Mouse (Mus musculus) liver, embryonic 16.5 days (tissue): ENCODE results near the gene Ssmem1. TPM values are rescaled to one million over a fixed set of nuclear protein-coding genes. Genes with fewer than 3 reads are reported as not detected.

ENCODE experiments used
- ATAC-seq: fragments of 200-750 bp; cut with Nextera tagmentation; 2 replicates; pipeline ENCODE4 v1.8.0; 2017; ENCODE audit warnings: low read depth, mild to moderate bottlenecking, moderate number of reproducible peaks, moderate library complexity
- H3K27ac ChIP-seq: fragments of 300-500 bp; sonication (generic); 2 replicates; pipeline ENCODE4 v1.5.1; 2014; ENCODE audit warnings: mild to moderate bottlenecking, low read length
- H3K27me3 ChIP-seq: fragments of 300-500 bp; sonication (generic); 2 replicates; pipeline ENCODE4 v1.6.1; 2014; ENCODE audit warnings: low read depth, low read length, mixed read lengths; ENCODE audit not compliant: control insufficient read depth, insufficient read depth
- H3K36me3 ChIP-seq: fragments of 300-500 bp; sonication (generic); 2 replicates; pipeline ENCODE4 v1.6.1; 2014; ENCODE audit warnings: mild to moderate bottlenecking; ENCODE audit not compliant: control insufficient read depth, insufficient read depth
- H3K4me1 ChIP-seq: fragments of 300-500 bp; sonication (generic); 2 replicates; pipeline ENCODE4 v1.6.1; 2014; ENCODE audit warnings: low read depth, low read length, mixed read lengths; ENCODE audit not compliant: control insufficient read depth
- H3K4me2 ChIP-seq: fragments of 300-500 bp; sonication (generic); 2 replicates; pipeline ENCODE4 v1.6.1; 2014; ENCODE audit warnings: low read depth, low read length, mixed read lengths
- H3K4me3 ChIP-seq: fragments of 300-500 bp; sonication (generic); 2 replicates; pipeline ENCODE4 v1.5.1; 2014; ENCODE audit warnings: low read depth, mild to moderate bottlenecking, low read length
- H3K9ac ChIP-seq: fragments of 300-500 bp; sonication (generic); 2 replicates; pipeline ENCODE4 v1.6.1; 2014; ENCODE audit warnings: low read depth, low read length
- H3K9me3 ChIP-seq: fragments of 300-500 bp; sonication (generic); replicated peaks from 2 replicates; pipeline ENCODE4 v1.6.1; 2016; ENCODE audit warnings: low read length; ENCODE audit not compliant: control insufficient read depth
- WGBS: fragments of 180-500 bp; shearing (Covaris S2); extraction: QIAGEN DNeasy Blood & Tissue Kit; methylation state at CpG from one replicate; pipeline ENCODE4 v1.1.7; 2014; ENCODE audit not compliant: insufficient replicate concordance; 5-methylcytosine and 5-hydroxymethylcytosine counted together
- polyA plus RNA-seq: library from polyadenylated mRNA; unstranded; fragments of >200 nt; fragmentation: Nextera tagmentation; extraction: Ambion mirVana; gene quantifications from 2 replicates; pipeline ENCODE4 v1.2.1, GENCODE M21; 2015

The Ssmem1 gene
- polyA plus RNA-seq, 1 experiment from 2014 or later: 0.06 TPM

GRCm38 (mm10) chr6:30554621-30555170 lies 45.0 kb downstream of the Ssmem1 start:
- peaks cover 10% of the 10 kb centered on the region for H3K27me3 ChIP-seq

GRCm38 (mm10) chr6:30556080-30556479 lies 46.4 kb downstream of the Ssmem1 start:
- WGBS: 30% methylated on average over 5 of the region's 9 CpGs
- H3K36me3 ChIP-seq: no peaks in the 10 kb centered on the region
- H3K4me1 ChIP-seq: no peaks in the 10 kb centered on the region
- no peak overlapping the region for H3K4me2 ChIP-seq
- no peak for ATAC-seq
- H3K27ac ChIP-seq: no peak overlapping the region
- H3K9me3 ChIP-seq: no peaks in the 10 kb centered on the region
- H3K27me3 ChIP-seq: peaks cover 3% of the 10 kb centered on the region
- no peak overlapping the region for H3K4me3 ChIP-seq
- H3K9ac ChIP-seq: no peak overlapping the region

More at GRCm38 (mm10) chr6:30554621-30555170, 45.0 kb downstream of the Ssmem1 start:
- Histone ChIP-seq H3K4me1 (no peaks in the 10 kb centered on the region), H3K4me3 (no peak overlapping the region), H3K9me3 (no peaks in the 10 kb centered on the region), H3K9ac (no peak overlapping the region), H3K27ac (no peak overlapping the region), H3K4me2 (no peak overlapping the region), H3K36me3 (no peaks in the 10 kb centered on the region)
- ATAC-seq: no peak
- WGBS: 71% methylated on average over 5 of the region's 5 CpGs

DNA sequence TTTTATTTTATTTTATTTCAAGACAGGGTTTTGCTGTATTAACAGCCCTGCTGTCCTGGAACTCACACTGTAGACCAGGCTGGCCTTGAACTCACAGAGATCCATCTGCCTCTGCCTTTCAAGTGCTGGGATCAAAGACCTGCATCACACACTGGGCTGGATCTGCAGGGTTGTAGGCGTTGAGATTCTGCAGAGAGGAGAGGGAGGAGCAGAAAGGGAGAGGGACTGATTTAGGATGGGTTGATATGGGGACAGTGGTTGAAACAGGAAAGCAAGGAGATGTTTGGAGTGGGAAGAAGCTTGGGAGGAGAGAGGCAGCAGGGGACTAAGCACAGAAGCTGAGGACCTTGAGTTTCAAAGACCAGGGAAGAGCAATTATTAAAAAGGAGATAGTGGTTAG lies 50.1 kb downstream of the Ssmem1 start:
- no peak overlapping the region for H3K27ac ChIP-seq
- 32% methylated on average over 1 of the region's 1 CpGs for WGBS
- H3K36me3 ChIP-seq: no peaks in the 10 kb centered on the region
- H3K9me3 ChIP-seq: no peaks in the 10 kb centered on the region
- H3K9ac ChIP-seq: no peak overlapping the region
- no peak for ATAC-seq
- no peaks in the 10 kb centered on the region for H3K27me3 ChIP-seq
- no peak overlapping the region for H3K4me2 ChIP-seq
- H3K4me1 ChIP-seq: no peaks in the 10 kb centered on the region
- no peak overlapping the region for H3K4me3 ChIP-seq

GRCm38 (mm10) chr6:30562132-30562531 lies 52.5 kb downstream of the Ssmem1 start:
- Histone ChIP-seq H3K4me2 (no peak overlapping the region), H3K4me3 (no peak overlapping the region), H3K27me3 (no peaks in the 10 kb centered on the region), H3K4me1 (no peaks in the 10 kb centered on the region), H3K9ac (no peak overlapping the region), H3K27ac (no peak overlapping the region), H3K36me3 (no peaks in the 10 kb centered on the region), H3K9me3 (no peaks in the 10 kb centered on the region)
- ATAC-seq: no peak
- 44% methylated on average over 4 of the region's 4 CpGs for WGBS

GRCm38 (mm10) chr6:30563575-30563974 lies 53.9 kb downstream of the Ssmem1 start:
- no peaks in the 10 kb centered on the region for H3K9me3 ChIP-seq
- no peak for ATAC-seq
- H3K27ac ChIP-seq: no peak overlapping the region
- H3K4me2 ChIP-seq: no peak overlapping the region
- H3K36me3 ChIP-seq: no peaks in the 10 kb centered on the region
- no peak overlapping the region for H3K9ac ChIP-seq
- H3K27me3 ChIP-seq: no peaks in the 10 kb centered on the region
- WGBS: 48% methylated on average over 6 of the region's 6 CpGs
- H3K4me1 ChIP-seq: no peaks in the 10 kb centered on the region
- no peak overlapping the region for H3K4me3 ChIP-seq

- Histone ChIP-seq H3K4me2 (no peak overlapping the region), H3K4me1 (no peaks in the 10 kb centered on the region), H3K9me3 (no peaks in the 10 kb centered on the region), H3K27me3 (no peaks in the 10 kb centered on the region), H3K36me3 (no peaks in the 10 kb centered on the region), H3K4me3 (no peak overlapping the region), H3K9ac (no peak overlapping the region), H3K27ac (no peak overlapping the region)
- WGBS: 72% methylated on average over 6 of the region's 6 CpGs
- ATAC-seq: no peak
These were observed 54.4 kb downstream of the Ssmem1 start for GRCm38 (mm10) chr6:30564051-30564450.

- WGBS: 54% methylated on average over 5 of the region's 5 CpGs
- H3K4me1 ChIP-seq: no peaks in the 10 kb centered on the region
- H3K27me3 ChIP-seq: no peaks in the 10 kb centered on the region
These were observed 58.4 kb downstream of the Ssmem1 start, which contains the start of gene Cpa4 for GRCm38 (mm10) chr6:30568069-30568468. Cpa4 (plus strand) TSS chr6:30568369.

GRCm38 (mm10) chr6:30569331-30569730 lies 59.7 kb downstream of the Ssmem1 start:
- 69% methylated on average over 10 of the region's 10 CpGs for whole genome bisulfite sequencing
- ATAC-seq: no peak

More at GRCm38 (mm10) chr6:30568069-30568468, 58.4 kb downstream of the Ssmem1 start, which contains the start of gene Cpa4:
- Histone ChIP-seq H3K9ac (no peak within 1 kb of the TSS), H3K9me3 (no peaks in the 10 kb centered on the region), H3K4me2 (no peak within 1 kb of the TSS), H3K36me3 (no peaks in the 10 kb centered on the region), H3K27ac (no peak within 1 kb of the TSS), H3K4me3 (no peak within 1 kb of the TSS)
- ATAC-seq: no peak

More at GRCm38 (mm10) chr6:30569331-30569730, 59.7 kb downstream of the Ssmem1 start:
- Histone ChIP-seq H3K27me3 (no peaks in the 10 kb centered on the region), H3K4me1 (no peaks in the 10 kb centered on the region), H3K9ac (no peak overlapping the region), H3K4me3 (no peak overlapping the region), H3K4me2 (no peak overlapping the region), H3K36me3 (no peaks in the 10 kb centered on the region), H3K27ac (no peak overlapping the region), H3K9me3 (no peaks in the 10 kb centered on the region)
